Mouse (Mus musculus) right cerebral cortex, adult 18-20 months (tissue): ENCODE results near the gene Fam131c.

Experiments used
- DNase-seq: peaks from one replicate; pipeline ENCODE4 v3.0.0; 2022; ENCODE audit warnings: mixed read lengths

Gene Fam131c

GRCm38 (mm10) chr4:141360846-141361245 is 7.2 kb upstream of the Fam131c start:
- DNase-seq: no peak

- peak; percentile 57 for DNase-seq
Measured at GRCm38 (mm10) chr4:141362937-141363548, 5.0 kb upstream of the Fam131c start.

- no peak for DNase-seq
Measured at GRCm38 (mm10) chr4:141365126-141365525, 2.9 kb upstream of the Fam131c start.

- no peak for DNase-seq
Measured at GRCm38 (mm10) chr4:141365876-141366275, 2.1 kb upstream of the Fam131c start.

GRCm38 (mm10) chr4:141372426-141372825 is 4.4 kb downstream of the Fam131c start:
- DNase-seq: no peak

GRCm38 (mm10) chr4:141379674-141380073 is 11.7 kb downstream of the Fam131c start:
- no peak for DNase-seq

- no peak for DNase-seq
Measured at GRCm38 (mm10) chr4:141382406-141382805, 14.4 kb downstream of the Fam131c start.

- DNase-seq: no peak
Measured at GRCm38 (mm10) chr4:141385275-141385674, 17.3 kb downstream of the Fam131c start.

- DNase-seq: no peak
Measured at GRCm38 (mm10) chr4:141386150-141386549, 18.1 kb downstream of the Fam131c start.

GRCm38 (mm10) chr4:141387093-141387784 is 19.2 kb downstream of the Fam131c start:
- DNase-seq: peak; percentile 41

- DNase-seq: no peak
Measured at GRCm38 (mm10) chr4:141387933-141388332, 19.9 kb downstream of the Fam131c start.

GRCm38 (mm10) chr4:141389366-141390150 is 21.5 kb downstream of the Fam131c start:
- DNase-seq: no peak

GRCm38 (mm10) chr4:141391293-141391692 is 23.3 kb downstream of the Fam131c start:
- no peak for DNase-seq

GRCm38 (mm10) chr4:141394751-141395150 is 26.7 kb downstream of the Fam131c start:
- no peak for DNase-seq

GRCm38 (mm10) chr4:141397861-141398260 is 29.8 kb downstream of the Fam131c start:
- no peak for DNase-seq

- DNase-seq: no peak
Measured at GRCm38 (mm10) chr4:141398545-141398944, 30.5 kb downstream of the Fam131c start, which contains the start of gene Clcnka. Gene Clcnka, minus strand, starts transcription at chr4:141398724.

- no peak for DNase-seq
Measured at GRCm38 (mm10) chr4:141400171-141400570, 32.2 kb downstream of the Fam131c start.

GRCm38 (mm10) chr4:141404518-141405313 is 36.7 kb downstream of the Fam131c start:
- DNase-seq: peak; percentile 85

- no peak for DNase-seq
Measured at GRCm38 (mm10) chr4:141405314-141405622, 37.2 kb downstream of the Fam131c start.

GRCm38 (mm10) chr4:141406516-141407299 is 38.7 kb downstream of the Fam131c start:
- DNase-seq: no peak

- no peak for DNase-seq
Measured at GRCm38 (mm10) chr4:141408577-141408976, 40.6 kb downstream of the Fam131c start.

- DNase-seq: no peak
Measured at GRCm38 (mm10) chr4:141411430-141411992, 43.5 kb downstream of the Fam131c start.
